In genomic region chr17:35044904-35045806, GRCm38 (mm10) we compare ENCODE assay signal across 10 mouse cellular contexts. TPM values are rescaled to one million over a fixed set of nuclear protein-coding genes. Genes with fewer than 3 reads are reported as not detected.
DNase-seq lines count a peak whose midpoint lies in the region; ATAC-seq and TF ChIP-seq lines count a peak whose summit lies in the region.
"Had no signal": no experiment of that assay in that cellular context is flagged by ENCODE, and none has a peak within 500 bp of the region (broad histone marks: within the 10 kb centered on the region; RNA-seq: fewer than 3 reads in every experiment).

No protein-coding gene starts in this region.

- no peaks in the 10 kb centered on the region for H3K27me3 ChIP-seq in heart, embryonic 14.5 days (ENCODE audit: control insufficient read depth, insufficient read depth, low read length)
- no peaks in the 10 kb centered on the region for H3K27me3 ChIP-seq in hindbrain, embryonic 15.5 days
- no peaks in the 10 kb centered on the region for H3K27me3 ChIP-seq in midbrain, embryonic 13.5 days

- peak overlapping the region; percentile 79 to 95 for H3K27ac ChIP-seq in heart, embryonic 14.5 days (replicated peaks in 1 of 2; ENCODE audit: control insufficient read depth in 1 of 2, insufficient read depth in 1 of 2, low read depth in 2 of 2, low read length in 2 of 2)
- no peak overlapping the region for H3K27ac ChIP-seq in bone marrow, adult 2 months (ENCODE audit: control insufficient read depth, insufficient read depth, low read depth, low read length, poor library complexity)
- H3K27ac ChIP-seq in hindbrain, embryonic 15.5 days (replicated peaks), result no peak overlapping the region
- H3K27ac ChIP-seq in midbrain, embryonic 13.5 days, result no peak overlapping the region

- no peak for ATAC-seq in heart, embryonic 14.5 days (ENCODE audit: insufficient number of reproducible peaks, insufficient read depth, low FRiP score, low read depth)
- no peak for ATAC-seq in hindbrain, embryonic 15.5 days (ENCODE audit: low FRiP score, low read depth)
- no peak for ATAC-seq in midbrain, embryonic 13.5 days

- H3K9ac ChIP-seq in heart, embryonic 14.5 days (ENCODE audit: low read length), result peak overlapping the region; percentile 94; the same call in 1 of the 2 replicates
- no peak overlapping the region for H3K9ac ChIP-seq in hindbrain, embryonic 15.5 days
- no peak overlapping the region for H3K9ac ChIP-seq in midbrain, embryonic 13.5 days (replicated peaks)

- peak overlapping the region; percentile 99 for H3K4me2 ChIP-seq in heart, embryonic 14.5 days (ENCODE audit: low read length)
- peak overlapping the region; percentile 98 for H3K4me2 ChIP-seq in hindbrain, embryonic 15.5 days
- peak overlapping the region; percentile 95 for H3K4me2 ChIP-seq in midbrain, embryonic 13.5 days (replicated peaks)

- no peaks in the 10 kb centered on the region for H3K9me3 ChIP-seq in heart, embryonic 14.5 days (ENCODE audit: control insufficient read depth, low read length)
- H3K9me3 ChIP-seq in hindbrain, embryonic 15.5 days, result no peaks in the 10 kb centered on the region
- no peaks in the 10 kb centered on the region for H3K9me3 ChIP-seq in midbrain, embryonic 13.5 days

- H3K36me3 ChIP-seq in heart, embryonic 14.5 days (ENCODE audit: control insufficient read depth, insufficient read depth, low read length), result no peaks in the 10 kb centered on the region
- H3K36me3 ChIP-seq in hindbrain, embryonic 15.5 days, result no peaks in the 10 kb centered on the region
- H3K36me3 ChIP-seq in midbrain, embryonic 13.5 days, result no peaks in the 10 kb centered on the region

- H3K4me3 ChIP-seq in heart, embryonic 14.5 days (ENCODE audit: control insufficient read depth in 1 of 2, insufficient read depth in 1 of 2, low read depth in 1 of 2, low read length in 2 of 2), result peak overlapping the region in 1 of 2 experiments; percentile 65; a peak in 1 of 4 replicates
- peak overlapping the region; percentile 65 for H3K4me3 ChIP-seq in bone marrow, adult 2 months (replicated peaks; ENCODE audit: control insufficient read depth, low read depth, low read length)
- peak overlapping the region; percentile 63; the same call in 1 of the 2 replicates for H3K4me3 ChIP-seq in hindbrain, embryonic 15.5 days
- H3K4me3 ChIP-seq in midbrain, embryonic 13.5 days (replicated peaks), result peak overlapping the region; percentile 50

- TF ChIP-seq POLR2A in bone marrow, adult 2 months (IDR thresholded peaks at IDR 0.05; ENCODE audit: borderline replicate concordance, control insufficient read depth, low read depth, low read length), result no peak

- no peak for DNase-seq in heart, adult 8-10 months (ENCODE audit: low spot score)
- DNase-seq in left cerebral cortex, adult 11 months (ENCODE audit: low spot score), result no peak
- no peak for DNase-seq in right cerebral cortex, postnatal 14 days
- DNase-seq in kidney, postnatal 14 days, result no peak
- DNase-seq: thymus, postnatal 14 days had no signal

- TF ChIP-seq CTCF in bone marrow, adult 2 months (IDR thresholded peaks at IDR 0.05; ENCODE audit: control insufficient read depth, insufficient read depth, low read length), result no peak

- WGBS in heart, embryonic 14.5 days, result 54% methylated on average over 7 of the region's 7 CpGs
- WGBS in bone marrow, adult 2 months, result 46% methylated on average over 7 of the region's 7 CpGs
- WGBS in hindbrain, embryonic 15.5 days, result 84% methylated on average over 7 of the region's 7 CpGs
- 89% methylated on average over 7 of the region's 7 CpGs for WGBS in midbrain, embryonic 13.5 days

- peaks cover 24 to 51% of the 10 kb centered on the region in 2 experiments for H3K4me1 ChIP-seq in heart, embryonic 14.5 days (ENCODE audit: control insufficient read depth in 2 of 2, insufficient read depth in 2 of 2, low read length in 2 of 2)
- peaks cover 3% of the 10 kb centered on the region; the same call in 1 of the 2 replicates for H3K4me1 ChIP-seq in bone marrow, adult 2 months (ENCODE audit: control insufficient read depth, insufficient read depth, low read length)
- peaks cover 19% of the 10 kb centered on the region for H3K4me1 ChIP-seq in hindbrain, embryonic 15.5 days (replicated peaks)
- peaks cover 40% of the 10 kb centered on the region for H3K4me1 ChIP-seq in midbrain, embryonic 13.5 days (replicated peaks)

RNA-seq across cellular contexts. Expression of gene Msh5, which starts 1.4 kb away (rescaled TPM):
- 2.6 and 3.5 TPM in 2 replicates for polyA plus RNA-seq in heart, embryonic 14.5 days (2014; fragmentation: Nextera tagmentation; extraction: Ambion mirVana)
- total RNA-seq in heart, adult 8-10 months (2022), result under 1 TPM in 2 of 4 experiments, not detected in 2; 0.33 to 0.56 TPM
- 12.1 and 17.2 TPM in 2 replicates for polyA plus RNA-seq in bone marrow, adult 2 months (2011; ENCODE audit: insufficient read depth, insufficient read length, low replicate concordance, missing spikeins)
- polyA plus RNA-seq in hindbrain, embryonic 15.5 days (2015; fragmentation: Nextera tagmentation; extraction: Ambion mirVana), result 1.6 and 3.4 TPM in 2 replicates
- 3.3 and 3.7 TPM in 2 replicates for polyA plus RNA-seq in midbrain, embryonic 13.5 days (2015; fragmentation: Nextera tagmentation; extraction: Ambion mirVana)

RNA-seq across cellular contexts. Expression of gene Clic1, which starts 4.6 kb away (rescaled TPM):
- 108 TPM in 2 replicates for polyA plus RNA-seq in heart, embryonic 14.5 days (2014; fragmentation: Nextera tagmentation; extraction: Ambion mirVana)
- 10 to 100 TPM; 21.6 to 33.8 (median 30.0) TPM for total RNA-seq in heart, adult 8-10 months (2022)
- 76.2 and 141 TPM in 2 replicates for polyA plus RNA-seq in bone marrow, adult 2 months (2011; ENCODE audit: insufficient read depth, insufficient read length, low replicate concordance, missing spikeins)
- 87.4 TPM in 2 replicates for polyA plus RNA-seq in hindbrain, embryonic 15.5 days (2015; fragmentation: Nextera tagmentation; extraction: Ambion mirVana)
- 93.7 and 99.6 TPM in 2 replicates for polyA plus RNA-seq in midbrain, embryonic 13.5 days (2015; fragmentation: Nextera tagmentation; extraction: Ambion mirVana)

RNA-seq across cellular contexts. Expression of gene Ddah2, which starts 13.7 kb away (rescaled TPM):
- polyA plus RNA-seq in heart, embryonic 14.5 days (2014; fragmentation: Nextera tagmentation; extraction: Ambion mirVana), result 186 and 222 TPM in 2 replicates
- 10 to 100 TPM; 13.5 to 22.7 (median 21.5) TPM for total RNA-seq in heart, adult 8-10 months (2022)
- polyA plus RNA-seq in bone marrow, adult 2 months (2011; ENCODE audit: insufficient read depth, insufficient read length, low replicate concordance, missing spikeins), result 12.5 and 15.2 TPM in 2 replicates
- polyA plus RNA-seq in hindbrain, embryonic 15.5 days (2015; fragmentation: Nextera tagmentation; extraction: Ambion mirVana), result 349 and 367 TPM in 2 replicates
- polyA plus RNA-seq in midbrain, embryonic 13.5 days (2015; fragmentation: Nextera tagmentation; extraction: Ambion mirVana), result 501 and 531 TPM in 2 replicates

RNA-seq across cellular contexts. Expression of gene Sapcd1, which starts 17.3 kb away (rescaled TPM):
- polyA plus RNA-seq in heart, embryonic 14.5 days (2014; fragmentation: Nextera tagmentation; extraction: Ambion mirVana), result 1.5 and 2.2 TPM in 2 replicates
- not detected for total RNA-seq in heart, adult 8-10 months (2022)
- polyA plus RNA-seq in bone marrow, adult 2 months (2011; ENCODE audit: insufficient read depth, insufficient read length, low replicate concordance, missing spikeins), result 18.9 and 31.7 TPM in 2 replicates
- 1.6 and 2.3 TPM in 2 replicates for polyA plus RNA-seq in hindbrain, embryonic 15.5 days (2015; fragmentation: Nextera tagmentation; extraction: Ambion mirVana)
- 3.8 and 4.3 TPM in 2 replicates for polyA plus RNA-seq in midbrain, embryonic 13.5 days (2015; fragmentation: Nextera tagmentation; extraction: Ambion mirVana)

RNA-seq across cellular contexts. Expression of gene Ly6g6c, which starts 20.0 kb away (rescaled TPM):
- not detected in 2 replicates for polyA plus RNA-seq in heart, embryonic 14.5 days (2014; fragmentation: Nextera tagmentation; extraction: Ambion mirVana)
- total RNA-seq in heart, adult 8-10 months (2022), result not detected
- 1.6 and 1.7 TPM in 2 replicates for polyA plus RNA-seq in bone marrow, adult 2 months (2011; ENCODE audit: insufficient read depth, insufficient read length, low replicate concordance, missing spikeins)
- polyA plus RNA-seq in hindbrain, embryonic 15.5 days (2015; fragmentation: Nextera tagmentation; extraction: Ambion mirVana), result 0.18 TPM in 1 of 2 replicates, not detected in the other
- polyA plus RNA-seq in midbrain, embryonic 13.5 days (2015; fragmentation: Nextera tagmentation; extraction: Ambion mirVana), result not detected in 2 replicates
- total RNA-seq: ES-E14 had no signal

Comparison
In these comparisons a context has a peak if more than half of its experiments do, and no peak if none do; other contexts are left out.
1. H3K27ac ChIP-seq: peak in heart, embryonic 14.5 days (2 of 2); none in bone marrow, adult 2 months (single experiment), hindbrain, embryonic 15.5 days (single experiment) and midbrain, embryonic 13.5 days (single experiment).
2. RNA of gene Ddah2, which starts 13.7 kb away (polyA plus RNA-seq): 501 to 531 TPM in midbrain, embryonic 13.5 days, 349 to 367 TPM in hindbrain, embryonic 15.5 days and 186 to 222 TPM in heart, embryonic 14.5 days; 12.5 to 15.2 TPM in bone marrow, adult 2 months; every median in the first group is over 10 times any median in the second.
3. Peak in every context shown above with its lines, with median percentiles within 50 percentile points of each other: H3K4me2 ChIP-seq.